Mouse (Mus musculus) neural tube, embryonic 11.5 days (tissue): ENCODE results near the gene Prl2c2. TPM values are rescaled to one million over a fixed set of nuclear protein-coding genes. Genes with fewer than 3 reads are reported as not detected.
"Not testable (repeated sequence)": the region's sequence is repeated elsewhere in the genome, so short reads cannot be mapped to it uniquely, and the experiment has no call there.

Source experiments
- ATAC-seq: fragments of 200-750 bp; cut with Nextera tagmentation; 2 replicates; pipeline ENCODE4 v1.8.0; 2017; ENCODE audit warnings: moderate number of reproducible peaks, mild to moderate bottlenecking, moderate TSS enrichment, moderate library complexity; ENCODE audit not compliant: insufficient read depth, low FRiP score, low TSS enrichment
- DNase-seq: peaks from one replicate; pipeline ENCODE4 v3.0.0-alpha.2; 2015; ENCODE audit warnings: low spot score
- H3K27ac ChIP-seq: fragments of 300-500 bp; sonication (generic); 2 replicates; pipeline ENCODE4 v1.5.1; 2014; ENCODE audit warnings: low read depth, mild to moderate bottlenecking, low read length
- H3K27me3 ChIP-seq: fragments of 300-500 bp; sonication (generic); 2 replicates; pipeline ENCODE4 v1.6.1; 2014; ENCODE audit warnings: mild to moderate bottlenecking, low read length, mixed read lengths; ENCODE audit not compliant: control insufficient read depth, insufficient read depth
- H3K36me3 ChIP-seq: fragments of 300-500 bp; sonication (generic); 2 replicates; pipeline ENCODE4 v1.6.1; 2014; ENCODE audit warnings: mild to moderate bottlenecking, low read length, moderate library complexity, mixed read lengths; ENCODE audit not compliant: control insufficient read depth, insufficient read depth
- H3K4me1 ChIP-seq: fragments of 300-500 bp; sonication (generic); 2 replicates; pipeline ENCODE4 v1.6.1; 2014; ENCODE audit warnings: low read length, mixed read lengths; ENCODE audit not compliant: control insufficient read depth, insufficient read depth
- H3K4me2 ChIP-seq: fragments of 300-500 bp; sonication (generic); 2 replicates; pipeline ENCODE4 v1.6.1; 2014; ENCODE audit warnings: low read depth, mild to moderate bottlenecking, moderate library complexity
- H3K4me3 ChIP-seq: fragments of 300-500 bp; sonication (generic); 2 replicates; pipeline ENCODE4 v1.5.1; 2014; ENCODE audit warnings: low read depth, low read length
- H3K9ac ChIP-seq: fragments of 300-500 bp; sonication (generic); 2 replicates; pipeline ENCODE4 v1.6.1; 2014; ENCODE audit warnings: mild to moderate bottlenecking, low read length
- H3K9me3 ChIP-seq: fragments of 300-500 bp; sonication (generic); 2 replicates; pipeline ENCODE4 v1.6.1; 2016; ENCODE audit warnings: low read length; ENCODE audit not compliant: control insufficient read depth
- WGBS: fragments of 180-500 bp; shearing (Covaris S2); extraction: QIAGEN DNeasy Blood & Tissue Kit; methylation state at CpG from one replicate; pipeline ENCODE4 v1.1.7; 2014; 5-methylcytosine and 5-hydroxymethylcytosine counted together
- polyA plus RNA-seq: library from polyadenylated mRNA; unstranded; fragments of >200 nt; fragmentation: Nextera tagmentation; extraction: Ambion mirVana; gene quantifications from 2 replicates; pipeline ENCODE4 v1.2.1, GENCODE M21; 2014

Prl2c2 gene
- polyA plus RNA-seq, result not detected in 2 replicates

GRCm38 (mm10) chr13:13005283-13005682, at the start of gene Prl2c2:
Gene Prl2c2 (minus strand): TSS chr13:13005383.
- not testable (repeated sequence) for H3K9ac ChIP-seq, H3K4me1 ChIP-seq, ATAC-seq

DNA sequence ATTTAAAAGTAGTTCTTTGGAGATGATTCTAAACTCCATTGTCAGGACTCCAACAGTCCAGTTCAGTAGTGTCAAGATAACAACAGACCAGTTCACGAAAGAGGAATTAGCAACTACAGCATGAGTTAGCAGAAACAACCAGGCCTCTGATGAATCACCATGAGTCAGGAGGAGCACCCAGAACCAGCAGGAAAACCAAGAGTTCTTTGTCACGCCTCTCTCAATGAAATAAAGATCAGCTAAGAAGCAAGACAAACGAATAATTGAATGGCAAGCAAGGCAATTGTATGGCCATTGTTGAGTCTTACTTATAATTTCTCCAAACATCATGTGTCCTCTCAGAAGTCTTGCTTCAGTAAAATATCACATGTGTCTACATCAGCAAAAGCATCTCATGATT, 20.7 kb upstream of the Prl2c2 start:
- DNase-seq, H3K9ac ChIP-seq, H3K4me2 ChIP-seq, H3K27ac ChIP-seq, H3K4me1 ChIP-seq, H3K4me3 ChIP-seq, H3K27me3 ChIP-seq, ATAC-seq, H3K9me3 ChIP-seq, H3K36me3 ChIP-seq: not testable (repeated sequence)
- 66% methylated on average over 3 of the region's 3 CpGs for WGBS

More at GRCm38 (mm10) chr13:13005283-13005682, at the start of gene Prl2c2:
- H3K36me3 ChIP-seq, H3K27ac ChIP-seq, DNase-seq, H3K4me2 ChIP-seq, H3K9me3 ChIP-seq, H3K27me3 ChIP-seq, H3K4me3 ChIP-seq: not testable (repeated sequence)
- 66% methylated on average over 2 of the region's 2 CpGs for WGBS

- WGBS, result 76% methylated on average over 2 of the region's 2 CpGs
- ATAC-seq, H3K4me1 ChIP-seq, H3K36me3 ChIP-seq, H3K9ac ChIP-seq, H3K9me3 ChIP-seq, H3K27ac ChIP-seq, H3K4me2 ChIP-seq, H3K4me3 ChIP-seq, H3K27me3 ChIP-seq, DNase-seq: not testable (repeated sequence)
Observed at GRCm38 (mm10) chr13:13013993-13014549, 8.9 kb upstream of the Prl2c2 start.

Other genes with a start within 250 kb of the Prl2c2 start
- not detected in 2 replicates for gene Prl2c3, start 205.3 kb downstream of the Prl2c2 start, polyA plus RNA-seq
- gene Prl2c5, start 177.3 kb upstream of the Prl2c2 start, polyA plus RNA-seq, result not detected in 2 replicates